Mouse (Mus musculus) cortical plate, adult 2 months (tissue): ENCODE measurements at regions not wholly inside any gene's neighbourhood (a gene's known extent, or its start where the extent isn't known, plus 50 kb on each side); places are given as distances from the start of the nearest gene placed in this dataset.

Experiments
- H3K27ac ChIP-seq: fragments of 200-500 bp; 2 replicates; pipeline ENCODE4 v1.5.1; 2012; ENCODE audit warnings: low read length, control low read depth, inconsistent platforms; ENCODE audit not compliant: insufficient read depth
- H3K4me1 ChIP-seq: fragments of 200-500 bp; 2 replicates; pipeline ENCODE4 v1.6.1; 2011; ENCODE audit warnings: low read length; ENCODE audit not compliant: control insufficient read depth, insufficient read depth
- H3K4me3 ChIP-seq: fragments of 200-500 bp; 2 replicates; pipeline ENCODE4 v1.5.1; 2011; ENCODE audit warnings: mild to moderate bottlenecking, low read length, control low read depth; ENCODE audit not compliant: insufficient read depth
- CTCF ChIP-seq: fragments of 200-500 bp; IDR thresholded peaks from 2 replicates; pipeline ENCODE4 v1.5.1; 2011; ENCODE audit warnings: mild to moderate bottlenecking, control low read depth, low read length; ENCODE audit not compliant: insufficient read depth; ENCODE audit errors: extremely low read depth
- POLR2A ChIP-seq: fragments of 200-500 bp; IDR thresholded peaks from 2 replicates; pipeline ENCODE4 v1.6.1; 2011; ENCODE audit warnings: mild to moderate bottlenecking, low read length, control low read depth; ENCODE audit not compliant: insufficient read depth; ENCODE audit errors: extremely low read depth

GRCm38 (mm10) chrX:140164859-140165258, 102.2 kb downstream of the Pih1h3b start:
- no peaks in the 10 kb centered on the region for H3K4me1 ChIP-seq
- no peak overlapping the region for H3K4me3 ChIP-seq
- H3K27ac ChIP-seq = no peak overlapping the region
- TF ChIP-seq POLR2A (no peak), CTCF (no peak)

GRCm38 (mm10) chrX:140165966-140166365, 103.3 kb downstream of the Pih1h3b start:
- TF ChIP-seq POLR2A (no peak), CTCF (no peak)
- no peak overlapping the region for H3K4me3 ChIP-seq
- H3K4me1 ChIP-seq = no peaks in the 10 kb centered on the region
- H3K27ac ChIP-seq = no peak overlapping the region

GRCm38 (mm10) chrX:140179850-140180249, 117.2 kb downstream of the Pih1h3b start:
- H3K4me3 ChIP-seq = no peak overlapping the region
- no peaks in the 10 kb centered on the region for H3K4me1 ChIP-seq
- TF ChIP-seq CTCF (no peak), POLR2A (no peak)
- no peak overlapping the region for H3K27ac ChIP-seq

- H3K27ac ChIP-seq = no peak overlapping the region
Measured at GRCm38 (mm10) chrX:140183003-140183402, 120.3 kb downstream of the Pih1h3b start.

GRCm38 (mm10) chrX:140203676-140204075, 138.4 kb upstream of the Frmpd3 start:
- H3K4me3 ChIP-seq = no peak overlapping the region
- TF ChIP-seq POLR2A = no peak
- no peak for TF ChIP-seq CTCF
- H3K27ac ChIP-seq = no peak overlapping the region

More at GRCm38 (mm10) chrX:140183003-140183402, 120.3 kb downstream of the Pih1h3b start:
- Histone ChIP-seq H3K4me3 (no peak overlapping the region), H3K4me1 (no peaks in the 10 kb centered on the region)
- TF ChIP-seq CTCF = no peak
- TF ChIP-seq POLR2A = no peak

GRCm38 (mm10) chrX:140208791-140209190, 133.3 kb upstream of the Frmpd3 start:
- Histone ChIP-seq H3K27ac (no peak overlapping the region), H3K4me3 (no peak overlapping the region), H3K4me1 (no peaks in the 10 kb centered on the region)
- no peak for TF ChIP-seq CTCF
- TF ChIP-seq POLR2A = no peak

More at GRCm38 (mm10) chrX:140203676-140204075, 138.4 kb upstream of the Frmpd3 start:
- H3K4me1 ChIP-seq = no peaks in the 10 kb centered on the region

- Histone ChIP-seq H3K27ac (no peak overlapping the region), H3K4me3 (no peak overlapping the region), H3K4me1 (no peaks in the 10 kb centered on the region; the same call in 1 of the 2 replicates)
- TF ChIP-seq CTCF = no peak
- no peak for TF ChIP-seq POLR2A
Measured at GRCm38 (mm10) chrX:140212644-140213361, 129.3 kb upstream of the Frmpd3 start.

- Histone ChIP-seq H3K4me1 (no peaks in the 10 kb centered on the region; the same call in 1 of the 2 replicates), H3K4me3 (no peak overlapping the region), H3K27ac (no peak overlapping the region)
- no peak for TF ChIP-seq CTCF
- no peak for TF ChIP-seq POLR2A
Measured at GRCm38 (mm10) chrX:140214198-140214849, 127.7 kb upstream of the Frmpd3 start.

- Histone ChIP-seq H3K27ac (no peak overlapping the region), H3K4me3 (no peak overlapping the region), H3K4me1 (no peaks in the 10 kb centered on the region)
- TF ChIP-seq POLR2A (no peak), CTCF (no peak)
Measured at GRCm38 (mm10) chrX:140255790-140256189, 86.3 kb upstream of the Frmpd3 start.

- H3K27ac ChIP-seq = no peak overlapping the region
- TF ChIP-seq POLR2A = no peak
- TF ChIP-seq CTCF = no peak
- H3K4me1 ChIP-seq = no peaks in the 10 kb centered on the region
- no peak overlapping the region for H3K4me3 ChIP-seq
Measured at GRCm38 (mm10) chrX:140269742-140270457, 72.2 kb upstream of the Frmpd3 start.
